Mouse (Mus musculus): ENCODE results near the gene H2-Q4. TPM values are rescaled to one million over a fixed set of nuclear protein-coding genes. Genes with fewer than 3 reads are reported as not detected.
"Not testable (repeated sequence)": the region's sequence is repeated elsewhere in the genome, so short reads cannot be mapped to it uniquely, and the experiment has no call there.

The H2-Q4 gene
- polyA plus RNA-seq, 1 experiment from 2014 or later, result 5.6 TPM

- H3K9me3 ChIP-seq (ENCODE audit: low read length); H3K27ac ChIP-seq (ENCODE audit: low read depth); H3K36me3 ChIP-seq (replicated peaks; ENCODE audit: insufficient read depth, low read length); H3K9ac ChIP-seq (replicated peaks); H3K4me3 ChIP-seq (ENCODE audit: low read depth, low read length); H3K4me1 ChIP-seq (ENCODE audit: insufficient read depth); H3K4me2 ChIP-seq (ENCODE audit: low read depth, low read length); DNase-seq: not testable (repeated sequence)
- peaks cover 12% of the 10 kb centered on the region for H3K27me3 ChIP-seq (ENCODE audit: insufficient read depth, low read length)
- 0 out of 2 replicates have a peak, but pooled peaks have one; percentile 9 for ATAC-seq
- 67% methylated on average over 3 of the region's 3 CpGs for WGBS (ENCODE audit: insufficient replicate concordance)
Observed at GRCm38 (mm10) chr17:35424106-35424505, 44.7 kb downstream of the H2-Q4 start.

- Histone ChIP-seq H3K4me3 (ENCODE audit: low read depth, low read length) (peak within 1 kb of the TSS; percentile 40), H3K4me2 (ENCODE audit: low read depth, low read length) (peak within 1 kb of the TSS; percentile 67), H3K9ac (replicated peaks) (peak within 1 kb of the TSS; percentile 46; the same call in 1 of the 2 replicates), H3K27me3 (ENCODE audit: insufficient read depth, low read length) (peaks cover 12% of the 10 kb centered on the region)
- DNase-seq (peak; percentile 81), ATAC-seq (peak; percentile 96)
- H3K9me3 ChIP-seq (ENCODE audit: low read length); H3K27ac ChIP-seq (ENCODE audit: low read depth); H3K36me3 ChIP-seq (replicated peaks; ENCODE audit: insufficient read depth, low read length); H3K4me1 ChIP-seq (ENCODE audit: insufficient read depth): not testable (repeated sequence)
- WGBS (ENCODE audit: insufficient replicate concordance), result 2% methylated on average over 51 of the region's 66 CpGs
Observed at GRCm38 (mm10) chr17:35424624-35425416, 45.4 kb downstream of the H2-Q4 start, which contains the start of gene H2-Q6. Gene H2-Q6 (plus strand): TSS chr17:35424850.

GRCm38 (mm10) chr17:35425474-35425873, 46.1 kb downstream of the H2-Q4 start:
- ATAC-seq, result peak; percentile 16; the same call in 1 of the 2 replicates
- DNase-seq, result peak; percentile 34
- H3K4me2 ChIP-seq (ENCODE audit: low read depth, low read length), result peak overlapping the region; percentile 67
- H3K27ac ChIP-seq (ENCODE audit: low read depth); H3K4me1 ChIP-seq (ENCODE audit: insufficient read depth); H3K9me3 ChIP-seq (ENCODE audit: low read length); H3K9ac ChIP-seq (replicated peaks); H3K36me3 ChIP-seq (replicated peaks; ENCODE audit: insufficient read depth, low read length): not testable (repeated sequence)
- peak overlapping the region; percentile 40; the same call in 1 of the 2 replicates for H3K4me3 ChIP-seq (ENCODE audit: low read depth, low read length)
- 15% methylated on average over 28 of the region's 28 CpGs for WGBS (ENCODE audit: insufficient replicate concordance)
- H3K27me3 ChIP-seq (ENCODE audit: insufficient read depth, low read length), result peaks cover 12% of the 10 kb centered on the region

GRCm38 (mm10) chr17:35428883-35429282, 49.5 kb downstream of the H2-Q4 start:
- WGBS (ENCODE audit: insufficient replicate concordance), result 79% methylated on average over 6 of the region's 6 CpGs
- ATAC-seq; H3K4me3 ChIP-seq (ENCODE audit: low read depth, low read length); H3K9ac ChIP-seq (replicated peaks); DNase-seq; H3K9me3 ChIP-seq (ENCODE audit: low read length); H3K27ac ChIP-seq (ENCODE audit: low read depth); H3K4me2 ChIP-seq (ENCODE audit: low read depth, low read length); H3K4me1 ChIP-seq (ENCODE audit: insufficient read depth); H3K36me3 ChIP-seq (replicated peaks; ENCODE audit: insufficient read depth, low read length): not testable (repeated sequence)
- H3K27me3 ChIP-seq (ENCODE audit: insufficient read depth, low read length), result peaks cover 12% of the 10 kb centered on the region

GRCm38 (mm10) chr17:35430671-35431070, 51.3 kb downstream of the H2-Q4 start:
- not testable (repeated sequence) for DNase-seq; H3K4me3 ChIP-seq (ENCODE audit: low read depth, low read length); H3K27ac ChIP-seq (ENCODE audit: low read depth); H3K36me3 ChIP-seq (replicated peaks; ENCODE audit: insufficient read depth, low read length); H3K9me3 ChIP-seq (ENCODE audit: low read length); H3K27me3 ChIP-seq (ENCODE audit: insufficient read depth, low read length); H3K4me2 ChIP-seq (ENCODE audit: low read depth, low read length); H3K4me1 ChIP-seq (ENCODE audit: insufficient read depth); H3K9ac ChIP-seq (replicated peaks); ATAC-seq
- 76% methylated on average over 6 of the region's 6 CpGs for WGBS (ENCODE audit: insufficient replicate concordance)

- H3K9me3 ChIP-seq (ENCODE audit: low read length); H3K9ac ChIP-seq (replicated peaks); H3K4me1 ChIP-seq (ENCODE audit: insufficient read depth); H3K4me3 ChIP-seq (ENCODE audit: low read depth, low read length); H3K36me3 ChIP-seq (replicated peaks; ENCODE audit: insufficient read depth, low read length); H3K27ac ChIP-seq (ENCODE audit: low read depth); H3K27me3 ChIP-seq (ENCODE audit: insufficient read depth, low read length); DNase-seq; ATAC-seq; H3K4me2 ChIP-seq (ENCODE audit: low read depth, low read length): not testable (repeated sequence)
- WGBS (ENCODE audit: insufficient replicate concordance), result 69% methylated on average over 2 of the region's 3 CpGs
Observed at GRCm38 (mm10) chr17:35432167-35432566, 52.8 kb downstream of the H2-Q4 start.

GRCm38 (mm10) chr17:35434836-35435235, 55.4 kb downstream of the H2-Q4 start:
- not testable (repeated sequence) for H3K9me3 ChIP-seq (ENCODE audit: low read length); H3K36me3 ChIP-seq (replicated peaks; ENCODE audit: insufficient read depth, low read length); H3K9ac ChIP-seq (replicated peaks); H3K4me1 ChIP-seq (ENCODE audit: insufficient read depth); H3K27ac ChIP-seq (ENCODE audit: low read depth); H3K4me3 ChIP-seq (ENCODE audit: low read depth, low read length); H3K4me2 ChIP-seq (ENCODE audit: low read depth, low read length); ATAC-seq; H3K27me3 ChIP-seq (ENCODE audit: insufficient read depth, low read length)
- peak; percentile 73 for TF ChIP-seq CTCF (IDR thresholded peaks at IDR 0.05; ENCODE audit: low read depth)
- 9% methylated on average over 8 of the region's 8 CpGs for WGBS (ENCODE audit: insufficient replicate concordance)
- peak; percentile 61 for DNase-seq

Other genes starting within 250 kb of the H2-Q4 start
- gene Apom, start 247.6 kb upstream of the H2-Q4 start, polyA plus RNA-seq (2015; fragmentation: Nextera tagmentation; extraction: Ambion mirVana), result 1,209 and 1,216 TPM in 2 replicates
- gene Bag6, start 244.4 kb upstream of the H2-Q4 start, polyA plus RNA-seq (2015; fragmentation: Nextera tagmentation; extraction: Ambion mirVana), result 16.5 and 19.7 TPM in 2 replicates
- 28.0 and 32.9 TPM in 2 replicates for gene Prrc2a, start 214.7 kb upstream of the H2-Q4 start, polyA plus RNA-seq (2015; fragmentation: Nextera tagmentation; extraction: Ambion mirVana)
- 34.1 and 39.1 TPM in 2 replicates for gene Aif1, start 203.5 kb upstream of the H2-Q4 start, polyA plus RNA-seq (2015; fragmentation: Nextera tagmentation; extraction: Ambion mirVana)
- 41.2 and 44.2 TPM in 2 replicates for gene Lst1, start 191.2 kb upstream of the H2-Q4 start, polyA plus RNA-seq (2015; fragmentation: Nextera tagmentation; extraction: Ambion mirVana)
- 5.3 and 6.0 TPM in 2 replicates for gene Ltb, start 185.2 kb upstream of the H2-Q4 start, polyA plus RNA-seq (2015; fragmentation: Nextera tagmentation; extraction: Ambion mirVana)
- gene Tnf, start 177.6 kb upstream of the H2-Q4 start, polyA plus RNA-seq (2015; fragmentation: Nextera tagmentation; extraction: Ambion mirVana), result 0.59 and 0.75 TPM in 2 replicates
- gene Lta, start 174.3 kb upstream of the H2-Q4 start, polyA plus RNA-seq (2015; fragmentation: Nextera tagmentation; extraction: Ambion mirVana), result not detected in 2 replicates
- 0.22 TPM in 2 replicates for gene Gm16181, start 158.8 kb upstream of the H2-Q4 start, polyA plus RNA-seq (2015; fragmentation: Nextera tagmentation; extraction: Ambion mirVana)
- 0.98 and 1.3 TPM in 2 replicates for gene Atp6v1g2, start 146.0 kb upstream of the H2-Q4 start, polyA plus RNA-seq (2015; fragmentation: Nextera tagmentation; extraction: Ambion mirVana)
- gene Nfkbil1, start 143.8 kb upstream of the H2-Q4 start, polyA plus RNA-seq (2015; fragmentation: Nextera tagmentation; extraction: Ambion mirVana), result 4.1 and 4.4 TPM in 2 replicates
- 79.6 and 87.2 TPM in 2 replicates for gene Ddx39b, start 137.9 kb upstream of the H2-Q4 start, polyA plus RNA-seq (2015; fragmentation: Nextera tagmentation; extraction: Ambion mirVana)
- 256 and 291 TPM in 2 replicates for gene H2-D1, start 116.9 kb upstream of the H2-Q4 start, polyA plus RNA-seq (2015; fragmentation: Nextera tagmentation; extraction: Ambion mirVana)
- 0.07 and 0.17 TPM in 2 replicates for gene H2-Q1, start 59.2 kb upstream of the H2-Q4 start, polyA plus RNA-seq (2015; fragmentation: Nextera tagmentation; extraction: Ambion mirVana)
- 4.9 and 5.3 TPM in 2 replicates for gene H2-Q2, start 37.4 kb upstream of the H2-Q4 start, polyA plus RNA-seq (2015; fragmentation: Nextera tagmentation; extraction: Ambion mirVana)
- 3.7 TPM in 2 replicates for gene H2-Q6, start 45.2 kb downstream of the H2-Q4 start, polyA plus RNA-seq (2015; fragmentation: Nextera tagmentation; extraction: Ambion mirVana)
- gene H2-Q7, start 59.5 kb downstream of the H2-Q4 start, polyA plus RNA-seq (2015; fragmentation: Nextera tagmentation; extraction: Ambion mirVana), result 7.5 and 7.9 TPM in 2 replicates
- gene H2-Q10, start 90.5 kb downstream of the H2-Q4 start, polyA plus RNA-seq (2015; fragmentation: Nextera tagmentation; extraction: Ambion mirVana), result 621 and 683 TPM in 2 replicates
- not detected in 2 replicates for gene Pou5f1, start 126.4 kb downstream of the H2-Q4 start, polyA plus RNA-seq (2015; fragmentation: Nextera tagmentation; extraction: Ambion mirVana)
- 19.6 and 20.6 TPM in 2 replicates for gene Tcf19, start 137.2 kb downstream of the H2-Q4 start, polyA plus RNA-seq (2015; fragmentation: Nextera tagmentation; extraction: Ambion mirVana)
- gene Cchcr1, start 137.5 kb downstream of the H2-Q4 start, polyA plus RNA-seq (2015; fragmentation: Nextera tagmentation; extraction: Ambion mirVana), result 3.0 and 3.5 TPM in 2 replicates
- 0.13 TPM in 1 of 2 replicates, not detected in the other for gene Psors1c2, start 153.6 kb downstream of the H2-Q4 start, polyA plus RNA-seq (2015; fragmentation: Nextera tagmentation; extraction: Ambion mirVana)
- not detected in 2 replicates for gene Cdsn, start 172.5 kb downstream of the H2-Q4 start, polyA plus RNA-seq (2015; fragmentation: Nextera tagmentation; extraction: Ambion mirVana)
- not detected in 2 replicates for gene 2300002M23Rik, start 187.8 kb downstream of the H2-Q4 start, polyA plus RNA-seq (2015; fragmentation: Nextera tagmentation; extraction: Ambion mirVana)
- gene Sfta2, start 221.9 kb downstream of the H2-Q4 start, polyA plus RNA-seq (2015; fragmentation: Nextera tagmentation; extraction: Ambion mirVana), result not detected in 2 replicates
- not detected in 2 replicates for gene Gm9573, start 247.0 kb downstream of the H2-Q4 start, polyA plus RNA-seq (2015; fragmentation: Nextera tagmentation; extraction: Ambion mirVana)

Measured in liver, postnatal 0 days (tissue).